Mouse (Mus musculus) kidney, adult 11 months (tissue): ENCODE data around the gene 6030408B16Rik.
A peak's percentile ranks its signal among the peaks of the same experiment; 100 is the strongest.

Experiments used
- DNase-seq: peaks from one replicate; pipeline ENCODE4 v3.0.0; 2022

6030408B16Rik gene

DNA sequence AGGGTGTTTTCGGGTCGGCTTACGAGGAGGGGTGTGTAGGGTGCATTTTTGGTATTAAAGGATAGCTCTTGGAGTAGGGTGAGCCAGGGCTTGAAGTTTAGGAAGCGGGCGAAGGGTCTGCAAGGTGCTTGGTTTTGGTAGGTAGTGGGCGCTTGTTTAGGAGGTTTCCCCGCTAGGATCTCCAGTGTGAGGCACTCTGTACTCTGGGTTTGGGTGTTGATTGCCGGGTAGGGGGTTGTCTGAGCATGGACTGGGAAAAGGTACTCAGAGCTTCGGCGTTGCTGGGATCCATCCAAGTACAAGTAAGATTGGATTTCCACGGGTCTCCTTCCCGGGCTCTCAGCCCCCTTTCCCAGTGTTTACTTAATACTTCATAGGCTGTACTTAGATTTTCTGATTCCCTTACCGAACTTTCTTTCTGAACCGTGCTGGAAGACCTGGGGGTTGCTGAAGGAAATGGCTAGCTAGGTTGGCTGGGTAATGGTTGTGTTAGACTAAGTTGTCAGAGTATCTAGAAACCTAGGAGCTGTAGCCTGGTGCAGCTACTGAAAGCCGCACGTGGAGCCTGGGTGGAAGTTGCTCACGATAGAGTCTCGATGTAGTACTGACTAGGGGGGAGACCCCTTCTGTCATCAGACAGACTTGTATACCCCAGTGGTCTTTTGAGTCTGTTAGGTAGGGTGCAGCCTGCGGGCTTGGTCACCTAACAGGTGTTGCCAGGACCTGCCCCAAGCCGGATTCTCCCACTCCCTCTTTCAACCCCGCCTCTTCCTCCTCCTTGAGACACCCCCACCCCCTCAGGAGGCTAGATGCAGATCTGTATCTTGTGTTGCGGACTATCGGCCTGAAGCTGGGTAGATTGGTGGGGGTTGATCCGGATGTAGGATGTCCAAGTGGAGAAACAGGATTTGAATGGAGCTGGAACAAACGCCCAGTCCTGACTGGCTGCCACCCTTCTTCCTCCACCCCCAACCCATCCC, 25.7 kb upstream of the 6030408B16Rik start:
- peak; percentile 59 for DNase-seq

GRCm38 (mm10) chr15:101270101-101270820, 22.8 kb upstream of the 6030408B16Rik start:
- no peak for DNase-seq

- no peak for DNase-seq
These were observed 21.9 kb upstream of the 6030408B16Rik start for GRCm38 (mm10) chr15:101271107-101271506.

GRCm38 (mm10) chr15:101271513-101271912, 21.5 kb upstream of the 6030408B16Rik start:
- DNase-seq, result no peak

DNA sequence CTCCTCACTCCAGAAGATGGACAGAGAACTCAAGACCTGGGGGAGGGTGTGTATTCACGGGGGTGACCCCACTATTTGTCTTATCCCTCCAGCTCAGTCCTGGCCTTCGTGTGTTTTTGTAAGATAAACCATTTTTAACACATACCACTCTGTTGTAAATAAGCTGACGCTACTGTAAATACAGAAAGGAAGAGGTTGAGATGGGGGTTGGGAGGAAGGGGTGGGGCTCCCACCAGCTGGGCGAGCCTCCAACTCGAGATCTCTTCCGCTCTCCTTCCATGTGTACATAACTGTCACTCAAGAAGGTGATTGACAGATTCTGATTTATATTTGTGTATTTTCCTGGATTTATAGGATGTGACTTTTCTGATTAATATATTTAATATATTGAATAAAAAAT, 18.6 kb upstream of the 6030408B16Rik start:
- no peak for DNase-seq

DNA sequence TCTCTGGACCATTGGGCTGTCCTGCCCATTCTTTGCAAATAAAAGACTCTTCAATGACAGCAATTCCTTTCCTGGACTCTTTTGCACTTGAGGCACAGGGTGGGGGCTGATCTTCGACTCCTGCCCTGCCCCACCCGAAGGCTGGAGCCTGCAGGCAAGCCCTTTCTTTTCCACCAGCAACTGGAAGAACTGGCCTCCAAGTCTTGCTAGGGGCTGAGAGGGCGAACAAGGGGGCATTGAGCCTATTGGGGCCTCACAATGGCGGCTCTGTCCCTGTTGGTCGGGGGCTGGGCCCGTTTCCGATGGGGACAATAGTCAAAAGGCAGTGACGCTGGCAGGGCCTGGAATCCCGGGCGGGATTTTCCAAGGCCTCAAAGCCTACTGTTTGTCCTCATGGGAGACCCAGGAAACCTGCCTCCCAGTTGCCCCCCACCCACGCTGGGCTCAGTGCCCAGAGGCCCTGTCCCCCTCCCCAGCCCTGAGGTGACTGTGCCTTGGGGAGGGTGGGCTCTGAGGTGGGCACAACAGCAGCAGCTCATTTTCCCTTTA, 15.6 kb upstream of the 6030408B16Rik start:
- no peak for DNase-seq

DNA sequence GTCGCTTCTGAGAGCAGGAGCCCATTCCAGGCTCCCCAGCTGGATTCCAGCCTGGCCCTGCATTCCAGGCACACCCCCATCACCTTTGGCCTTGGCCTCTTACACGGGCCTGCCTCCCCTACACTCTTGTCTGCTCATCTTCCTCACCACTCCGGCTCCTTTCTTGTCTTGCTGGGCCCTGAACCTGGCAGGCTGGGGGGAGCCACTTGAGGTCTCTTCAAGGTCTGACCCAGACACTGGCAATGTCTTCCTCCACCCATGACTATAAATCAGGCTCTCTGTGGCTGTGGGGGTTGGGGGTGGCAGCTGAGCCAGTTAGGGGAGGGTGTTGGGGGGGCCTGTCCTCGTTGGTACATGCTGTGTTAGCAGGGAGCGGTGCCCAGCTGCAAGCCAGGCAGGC, 14.4 kb upstream of the 6030408B16Rik start:
- no peak for DNase-seq

DNA sequence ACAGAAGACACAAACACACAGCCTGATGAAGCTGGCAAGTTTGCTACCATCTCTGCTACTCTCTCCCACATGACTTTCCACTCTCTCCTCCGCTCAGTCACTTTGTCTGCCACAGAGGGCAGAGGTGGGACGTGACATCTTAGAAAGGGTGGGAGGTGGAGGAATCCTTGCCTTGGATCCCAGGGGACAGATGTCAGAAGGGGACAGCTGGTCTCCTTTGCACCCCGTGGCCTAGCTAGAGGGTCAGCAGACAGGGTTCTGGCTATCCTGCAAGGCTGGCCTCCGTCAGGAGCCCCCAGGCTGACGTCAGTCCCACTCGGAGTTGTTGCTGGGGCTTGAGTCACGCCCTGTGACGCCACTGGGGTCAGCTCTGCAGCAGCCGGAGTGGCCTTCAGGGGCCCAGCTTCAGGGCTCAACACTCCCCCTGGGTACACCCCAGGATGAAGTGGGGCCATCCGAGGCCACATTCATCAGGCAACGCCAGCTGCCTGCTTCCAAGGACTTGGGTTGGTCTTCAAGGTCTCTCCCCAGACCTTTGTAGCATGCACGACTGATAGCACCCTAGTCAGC, 13.5 kb upstream of the 6030408B16Rik start:
- DNase-seq, result no peak

DNA sequence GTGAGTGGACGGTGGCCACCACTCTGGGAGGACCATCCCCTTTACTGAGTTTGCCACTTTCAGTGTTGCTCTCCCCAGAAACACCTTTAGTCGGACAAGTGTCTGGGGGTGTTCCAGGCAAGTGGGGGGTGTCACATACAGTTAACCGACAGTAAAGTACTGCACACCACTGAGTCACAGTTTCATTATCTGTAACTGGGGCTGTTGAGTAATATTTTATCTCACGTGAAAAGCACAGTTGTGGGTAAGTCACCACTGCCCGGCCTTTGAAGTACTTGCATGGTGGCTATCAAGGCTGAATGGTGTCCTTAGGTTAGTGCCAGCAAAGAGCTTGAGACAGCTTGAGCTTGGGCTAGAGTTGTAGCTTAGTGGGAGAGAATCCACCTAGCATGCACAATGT, 10.5 kb upstream of the 6030408B16Rik start:
- no peak for DNase-seq

- DNase-seq, result peak; percentile 46
These were observed 9.7 kb upstream of the 6030408B16Rik start for GRCm38 (mm10) chr15:101283183-101283910.

DNA sequence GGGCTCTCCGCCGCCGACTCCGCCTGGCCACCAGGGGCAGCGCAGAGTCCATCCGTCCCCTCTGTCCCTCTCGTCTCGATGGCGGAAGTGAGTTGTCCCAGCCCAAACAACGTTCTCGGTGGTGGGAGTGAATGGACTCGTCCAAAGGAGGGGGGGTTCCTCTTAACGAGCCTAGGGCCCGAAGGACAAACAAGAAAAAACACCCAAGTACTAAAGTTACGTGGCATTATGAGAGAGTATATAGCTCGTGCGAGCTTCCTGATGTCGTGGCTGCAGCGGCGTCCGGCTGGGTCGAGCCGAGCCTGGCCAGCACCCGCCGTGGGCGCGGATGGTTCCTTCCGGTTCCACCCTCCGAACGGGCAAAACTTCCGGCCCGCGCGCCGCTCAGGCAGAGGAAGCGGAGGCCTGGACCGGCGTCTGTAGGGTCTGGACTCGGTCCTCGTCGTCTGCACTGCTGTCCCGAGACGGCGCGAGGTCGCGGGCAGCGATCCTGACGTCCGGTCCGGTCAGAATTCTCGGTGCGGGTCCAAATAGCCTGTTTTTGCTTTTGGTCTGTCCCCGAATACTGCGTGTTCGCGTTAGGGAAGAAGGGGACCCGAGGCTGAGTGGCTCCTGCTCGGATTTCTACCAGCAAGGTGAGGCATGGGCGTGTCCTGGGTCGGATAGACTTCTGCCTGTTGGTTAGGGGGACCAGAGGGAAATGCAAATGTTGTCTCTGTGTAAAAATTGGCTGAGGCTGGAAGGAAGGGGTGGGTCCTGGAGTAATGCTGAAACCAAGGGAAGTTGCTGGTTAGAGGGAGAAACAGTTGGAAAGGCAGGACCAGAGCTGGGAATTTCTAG, 8.9 kb upstream of the 6030408B16Rik start, which contains the start of gene Atg101:
TSS of gene Atg101 (plus strand) at position 362 of the 840 bp plus-strand sequence.
- DNase-seq, result peak; percentile 88

GRCm38 (mm10) chr15:101286129-101286770, 6.8 kb upstream of the 6030408B16Rik start:
- peak; percentile 27 for DNase-seq

GRCm38 (mm10) chr15:101287361-101287760, 5.7 kb upstream of the 6030408B16Rik start:
- DNase-seq, result no peak

- no peak for DNase-seq
These were observed 2.7 kb upstream of the 6030408B16Rik start for GRCm38 (mm10) chr15:101290354-101290753.

DNA sequence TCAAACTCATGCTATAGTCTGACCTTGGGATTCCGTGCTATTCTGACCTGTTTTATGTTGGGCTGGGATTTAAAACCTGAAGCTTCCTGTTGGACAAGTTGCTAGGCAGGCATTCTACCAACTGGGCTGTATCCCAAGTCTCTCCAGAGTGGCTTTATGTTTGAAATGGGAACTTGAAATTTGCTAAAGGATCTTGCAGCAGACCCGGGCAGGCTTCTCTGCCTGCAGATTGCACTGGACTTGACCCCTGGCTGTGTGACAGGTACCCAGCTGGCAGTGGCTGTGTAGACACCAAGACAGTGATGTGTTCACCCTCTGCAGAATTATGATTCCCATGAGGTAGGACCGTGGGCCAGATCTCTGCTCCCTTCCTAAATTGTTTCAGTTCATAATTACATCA, 1.0 kb upstream of the 6030408B16Rik start:
- no peak for DNase-seq

DNA sequence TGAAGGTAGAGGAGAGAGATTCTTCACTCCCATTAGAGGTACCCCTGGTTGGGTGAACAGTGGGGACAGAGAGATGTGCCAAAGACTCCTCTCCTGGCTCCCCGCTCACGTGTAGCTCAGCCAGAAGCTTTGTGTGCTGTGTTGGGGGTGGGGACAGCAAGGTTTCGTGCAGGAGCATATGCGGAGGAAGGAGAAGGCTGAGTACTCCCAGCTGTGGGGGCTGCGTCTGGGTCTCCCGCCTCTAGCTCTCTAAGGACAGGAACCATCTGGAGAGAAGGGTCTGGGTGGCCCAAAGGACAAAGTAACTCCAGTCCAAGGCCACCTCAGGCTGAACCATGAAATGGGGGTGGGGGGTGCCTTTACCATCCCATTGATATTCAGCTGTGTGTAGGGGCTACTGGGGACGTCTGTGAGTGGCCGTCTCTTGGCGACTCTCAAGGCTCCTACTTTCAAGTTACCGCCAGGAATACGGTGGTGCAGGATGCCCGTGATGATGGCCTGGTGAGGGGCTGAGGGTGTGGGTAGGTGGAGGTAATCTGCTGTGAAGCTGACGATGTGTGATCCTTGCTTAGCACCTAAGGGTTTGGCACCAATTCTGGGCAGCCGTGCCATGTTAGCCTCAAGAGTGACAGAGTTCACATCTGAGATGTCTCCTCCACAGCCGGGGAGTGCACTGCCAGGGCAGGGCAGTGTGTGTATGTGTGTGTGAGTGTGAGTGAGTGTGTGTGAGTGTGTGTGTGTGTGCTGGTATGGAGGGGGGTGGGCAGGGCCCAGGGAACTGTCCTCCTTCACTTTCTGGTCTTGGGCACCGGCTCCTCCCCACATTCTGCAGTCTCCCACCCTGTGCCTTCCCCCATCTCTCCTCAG, 1.2 kb downstream of the 6030408B16Rik start:
- DNase-seq, result no peak

DNA sequence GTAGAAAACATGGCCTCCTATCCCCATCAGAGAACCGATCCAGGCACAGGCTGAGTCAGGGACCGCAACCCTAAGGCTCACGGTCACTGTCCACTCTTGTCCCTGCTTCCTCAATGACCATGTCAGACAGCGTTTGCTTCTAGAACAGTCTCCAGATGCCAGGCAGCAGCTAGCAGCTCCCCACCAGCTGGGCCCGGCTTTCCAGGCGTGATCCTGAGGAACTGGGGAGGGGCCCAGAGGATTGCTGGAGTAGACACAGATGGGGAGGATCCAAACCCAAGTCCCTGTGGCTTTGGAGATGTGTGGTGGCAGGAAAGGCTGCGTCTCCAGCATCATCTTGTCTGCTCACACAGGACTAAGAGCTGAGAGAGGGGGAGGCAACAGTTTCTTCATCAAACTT, 2.1 kb downstream of the 6030408B16Rik start:
- no peak for DNase-seq

DNA sequence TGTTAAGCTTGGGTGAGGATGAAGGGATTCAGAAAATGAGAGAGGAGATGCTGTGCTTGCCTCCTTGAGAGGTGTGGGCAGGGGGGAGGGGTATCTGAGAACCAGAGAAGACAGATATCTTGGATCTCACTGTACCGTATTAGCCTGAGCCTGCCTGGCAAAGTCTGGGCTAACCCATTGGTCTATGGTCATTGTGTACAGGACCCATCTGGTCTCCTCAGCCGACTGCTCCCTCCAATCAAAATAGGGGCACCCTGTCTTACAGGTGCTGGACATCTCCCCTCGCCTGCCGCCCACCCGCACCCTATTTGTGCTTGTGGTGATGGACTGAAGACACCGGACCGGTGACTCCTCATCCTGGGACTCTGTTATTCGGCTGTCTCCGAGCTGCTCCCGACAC, 2.6 kb downstream of the 6030408B16Rik start:
- no peak for DNase-seq

GRCm38 (mm10) chr15:101296091-101296490, 3.1 kb downstream of the 6030408B16Rik start:
- no peak for DNase-seq

GRCm38 (mm10) chr15:101297988-101298387, 5.0 kb downstream of the 6030408B16Rik start:
- DNase-seq, result no peak
